Mouse (Mus musculus) left cerebral cortex, postnatal 4 days (tissue): Measurements from ENCODE around the gene Fam57a. TPM values are rescaled to one million over a fixed set of nuclear protein-coding genes. Genes with fewer than 3 reads are reported as not detected.

Experiments used
- DNase-seq: peaks from one replicate; pipeline ENCODE4 v3.0.0-alpha.2; 2022
- intact Hi-C: fragments of 180-260 bp; cut with DNase I; formaldehyde crosslinking; loops from one replicate; pipeline ENCODE4 v1.15.1; 2025
- total RNA-seq, 2 experiments: library from RNA; stranded (reverse); gene quantifications; 2 replicates each; pipeline ENCODE4 v1.2.3; 2021

Gene Fam57a
- 10 to 100 TPM; 22.9 to 25.9 TPM for total RNA-seq

DNA sequence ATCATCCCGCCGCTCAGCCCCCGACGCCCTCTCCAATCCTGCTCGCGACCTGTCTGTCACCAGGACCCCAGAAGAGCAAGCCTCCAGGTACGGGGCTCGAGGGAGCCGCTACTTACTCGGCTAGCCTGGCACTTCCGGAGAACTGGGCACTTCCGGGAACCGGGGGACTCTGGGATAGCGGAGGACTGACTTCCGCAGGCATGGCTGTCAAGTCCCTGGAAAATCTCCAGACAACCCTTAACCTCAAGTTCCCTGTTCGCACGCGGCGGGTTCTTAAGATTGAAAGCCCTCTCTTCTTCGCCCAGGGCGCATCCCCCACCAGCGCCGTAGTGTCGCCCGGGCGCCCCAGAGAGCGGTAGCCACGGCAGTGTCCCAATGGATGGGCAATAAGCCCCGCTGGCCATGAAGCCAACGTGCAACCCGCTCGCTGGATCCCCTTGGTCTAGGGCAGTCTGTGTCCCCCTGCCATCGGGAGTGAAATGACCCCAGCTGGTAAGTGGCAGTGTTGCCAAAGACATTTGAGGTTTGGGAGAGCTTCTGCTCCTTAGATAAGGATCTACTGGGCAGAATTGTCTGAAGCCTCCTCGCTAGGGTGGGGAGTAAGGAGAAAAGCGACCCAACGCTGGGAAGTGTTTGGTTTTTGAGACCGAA lies at the start of gene Fam57a, which contains the start of gene Vps53:
Fam57a (plus strand) TSS at position 177 of the 651 bp plus-strand sequence.
Vps53 (minus strand) TSS at position 153 of the 651 bp plus-strand sequence.
- intact Hi-C loops: no loop called here
- DNase-seq: peak; percentile 87

DNA sequence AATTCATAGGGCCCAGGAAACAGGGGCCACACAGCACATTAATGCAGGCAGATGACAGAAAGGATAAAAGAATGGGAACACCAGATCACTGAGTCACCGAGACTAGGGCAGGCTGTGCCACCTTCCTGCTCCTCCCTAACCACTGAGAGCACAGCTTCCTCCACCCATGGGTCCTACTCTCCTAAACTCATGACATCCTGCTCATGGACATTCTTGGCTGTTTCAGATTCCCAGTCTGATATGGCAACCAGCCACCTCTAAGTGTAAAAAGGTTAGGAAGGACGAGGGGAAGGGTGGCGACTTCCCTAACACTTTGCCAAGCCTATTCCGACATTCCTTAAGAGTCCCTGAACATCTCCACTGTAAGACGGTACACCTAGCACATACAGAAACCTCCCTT lies 48.6 kb upstream of the Fam57a start:
- intact Hi-C loops: no loop called here
- no peak for DNase-seq

DNA sequence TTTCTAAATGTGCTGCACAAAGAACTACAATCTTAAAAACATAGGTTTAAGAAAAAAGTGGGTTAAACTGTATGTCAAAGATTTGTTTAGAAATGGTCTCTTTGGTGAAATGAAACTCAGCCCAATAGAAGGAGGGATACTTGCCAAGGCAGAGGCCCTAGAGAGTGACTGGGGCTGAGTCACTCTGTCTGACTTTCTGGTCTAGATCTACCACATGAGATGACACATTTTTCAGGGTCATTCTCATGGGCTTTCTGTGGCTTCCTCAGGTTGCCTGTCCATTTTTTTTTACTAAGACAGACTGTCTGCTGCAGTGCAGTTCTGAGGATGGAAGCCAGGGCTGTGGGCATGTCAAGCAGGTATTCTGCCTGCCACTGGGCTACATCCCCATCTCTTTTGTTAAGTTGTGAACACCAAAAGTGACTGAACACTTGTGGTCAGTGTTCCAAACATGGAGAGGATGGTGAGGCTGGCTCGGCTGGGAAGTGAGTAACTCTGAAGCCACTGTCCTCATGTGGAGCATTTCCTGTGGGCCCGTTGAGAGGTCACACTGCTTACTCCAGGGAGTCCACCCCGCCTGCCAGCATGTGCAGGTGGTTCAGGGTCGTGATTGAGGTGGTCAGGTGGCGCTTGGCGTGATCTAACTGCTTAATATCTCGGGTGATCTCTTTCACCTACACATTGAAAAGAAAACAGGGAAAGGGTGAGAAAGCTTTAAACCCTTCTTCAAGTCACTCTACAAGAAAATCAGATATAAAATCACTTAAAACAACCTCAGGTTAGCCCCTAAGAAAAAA lies 43.6 kb upstream of the Fam57a start:
- intact Hi-C loops: no loop called here
- DNase-seq: no peak

DNA sequence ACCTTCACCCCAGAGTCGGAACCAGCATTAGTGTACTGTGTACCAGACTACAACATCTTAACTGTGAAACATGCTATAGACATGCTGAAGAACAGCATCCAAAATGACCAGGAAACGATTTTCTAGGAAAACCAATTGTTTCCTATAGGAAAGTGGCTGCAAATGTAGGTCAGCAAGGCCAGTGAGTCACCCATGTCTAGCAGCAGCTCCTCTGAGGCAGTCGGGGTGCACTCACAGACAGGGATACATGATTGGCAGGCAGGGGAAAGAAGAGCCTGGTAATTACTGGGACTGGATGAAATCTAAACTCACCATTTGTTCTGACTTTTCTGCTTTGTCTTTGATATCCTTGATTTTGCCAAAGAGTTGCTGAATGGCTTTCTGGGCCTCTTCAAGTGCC lies 41.5 kb upstream of the Fam57a start:
- intact Hi-C loops: no loop called here
- DNase-seq: no peak

- DNase-seq: no peak
- intact Hi-C loops: no loop called here
These were observed 35.1 kb upstream of the Fam57a start for GRCm38 (mm10) chr11:76144386-76144785.

GRCm38 (mm10) chr11:76145169-76145568 lies 34.3 kb upstream of the Fam57a start:
- no peak for DNase-seq

GRCm38 (mm10) chr11:76146187-76147010 lies 33.1 kb upstream of the Fam57a start:
- no peak for DNase-seq
- intact Hi-C loops: no loop called here

More at GRCm38 (mm10) chr11:76145169-76145568, 34.3 kb upstream of the Fam57a start:
- intact Hi-C loops: no loop called here

GRCm38 (mm10) chr11:76148055-76149008 lies 31.1 kb upstream of the Fam57a start:
- intact Hi-C loops: no loop called here
- no peak for DNase-seq

GRCm38 (mm10) chr11:76150980-76151379 lies 28.5 kb upstream of the Fam57a start:
- intact Hi-C loops: no loop called here
- DNase-seq: no peak

DNA sequence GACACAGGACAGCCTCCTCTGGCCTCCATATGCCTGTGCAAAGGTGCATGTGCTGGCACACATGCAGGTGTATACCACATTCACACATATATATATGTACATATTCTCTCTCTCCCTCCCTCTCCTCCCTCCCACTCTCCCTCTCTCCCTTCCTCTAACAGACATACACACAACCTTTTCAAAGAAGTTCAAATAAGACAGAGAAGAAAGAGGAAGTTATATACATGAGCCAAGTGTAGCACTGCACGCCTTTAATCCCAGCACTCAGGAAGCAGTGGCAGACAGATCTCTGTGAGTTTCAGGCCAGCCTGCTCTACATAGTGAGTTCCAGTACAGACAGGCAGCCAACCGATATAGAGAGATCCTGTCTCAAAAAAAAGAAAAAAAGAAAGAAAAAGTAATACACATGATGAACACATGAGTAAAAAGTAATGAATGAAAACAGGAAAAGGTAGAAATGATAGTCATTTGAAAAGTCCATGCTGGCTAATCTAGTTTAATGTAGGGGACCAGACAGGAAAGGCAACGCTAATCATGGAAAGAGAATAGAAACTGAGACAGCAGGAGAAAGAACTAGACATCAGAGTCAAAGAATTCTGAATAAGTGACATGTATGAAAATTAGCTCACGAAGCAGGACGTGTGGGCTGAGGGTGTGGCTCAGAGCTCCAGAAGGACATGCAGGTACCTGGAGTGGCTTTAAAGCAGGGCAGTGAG lies 26.1 kb upstream of the Fam57a start:
- intact Hi-C loops: no loop called here
- DNase-seq: no peak

- intact Hi-C loops: no loop called here
- DNase-seq: no peak
These were observed 25.3 kb upstream of the Fam57a start for GRCm38 (mm10) chr11:76154200-76154599.

DNA sequence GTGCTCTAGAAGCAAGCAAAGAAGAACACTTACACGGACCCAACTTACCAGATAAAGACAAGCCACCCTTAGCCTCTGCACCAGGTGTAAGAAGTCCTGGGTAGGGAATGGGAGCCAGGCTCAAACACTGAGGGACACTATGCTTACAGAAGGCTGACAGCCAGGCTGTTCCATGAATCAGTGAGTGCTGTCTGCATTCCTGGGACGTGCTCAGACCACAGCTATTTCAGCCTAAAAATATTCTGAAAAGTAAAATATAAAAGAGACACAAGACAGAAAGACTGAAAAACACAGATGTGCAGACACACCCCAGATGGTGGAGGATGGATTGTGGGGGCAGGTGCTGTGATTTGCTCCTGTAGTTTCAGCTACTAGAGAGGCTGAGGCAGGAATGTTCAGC lies 24.6 kb upstream of the Fam57a start:
- intact Hi-C loops: no loop called here

GRCm38 (mm10) chr11:76158375-76158774 lies 21.1 kb upstream of the Fam57a start:
- intact Hi-C loops: no loop called here
- DNase-seq: no peak

More for the DNA sequence above, 24.6 kb upstream of the Fam57a start:
- DNase-seq: no peak

- DNase-seq: no peak
- intact Hi-C loops: loop anchor here (10.0 kb wide), 1 partner anchor 375 kb away; no protein-coding TSS in a partner anchor
These were observed 19.2 kb upstream of the Fam57a start for GRCm38 (mm10) chr11:76160251-76160650.

DNA sequence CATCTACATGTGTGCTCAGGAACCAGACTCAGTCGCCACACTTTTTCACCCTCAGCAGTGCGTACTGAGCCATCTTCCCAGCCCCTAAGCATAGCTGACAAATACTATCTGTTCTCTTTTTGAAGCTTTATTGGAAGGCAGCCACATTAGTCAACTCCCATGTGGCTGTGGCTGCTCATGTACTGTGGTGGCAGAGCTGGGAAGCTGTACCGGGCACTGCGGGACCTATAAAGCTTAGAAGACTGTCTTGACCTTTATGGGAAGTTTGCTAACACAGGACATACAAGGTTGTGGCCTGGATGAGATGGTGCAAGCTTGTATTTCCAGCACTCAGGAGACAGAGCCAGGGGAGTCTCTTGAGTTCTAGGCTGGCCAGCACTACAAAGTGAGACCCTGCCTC lies 12.8 kb upstream of the Fam57a start:
- intact Hi-C loops: loop anchor here (5.0 to 10.0 kb wide), 2 partner anchors 79 to 382 kb away; no protein-coding TSS in a partner anchor
- DNase-seq: no peak

- peak; percentile 61 for DNase-seq
- intact Hi-C loops: loop anchor here (5.0 to 10.0 kb wide), 2 partner anchors 80 to 382 kb away; no protein-coding TSS in a partner anchor
These were observed 12.2 kb upstream of the Fam57a start for GRCm38 (mm10) chr11:76167079-76167765.

GRCm38 (mm10) chr11:76168976-76169375 lies 10.5 kb upstream of the Fam57a start:
- intact Hi-C loops: loop anchor here (5.0 to 10.0 kb wide), 2 partner anchors 82 to 384 kb away; no protein-coding TSS in a partner anchor
- DNase-seq: peak; percentile 57

DNA sequence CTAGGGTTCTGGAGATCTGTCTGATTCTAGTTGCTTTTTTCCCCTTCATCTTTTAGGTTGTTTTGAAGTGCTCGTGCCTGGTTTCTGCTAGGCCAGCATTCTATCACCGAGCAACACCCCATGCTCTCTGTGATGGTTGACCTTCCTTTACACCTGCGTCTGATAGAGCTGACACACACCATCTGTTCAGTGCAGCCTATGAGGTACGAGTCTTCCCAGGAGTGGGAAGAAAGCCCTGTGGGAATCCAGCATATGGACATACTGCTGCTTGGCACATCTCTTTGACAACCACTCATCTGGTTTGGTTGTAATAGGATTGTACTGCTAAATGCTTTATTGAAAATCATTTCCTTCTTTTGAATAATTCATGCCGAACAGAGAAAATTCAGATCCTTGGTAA lies 9.3 kb upstream of the Fam57a start:
- DNase-seq: no peak
- intact Hi-C loops: no loop called here
